Mouse (Mus musculus) midbrain, embryonic 15.5 days (tissue): Measurements from ENCODE around the gene Caskin1. TPM values are rescaled to one million over a fixed set of nuclear protein-coding genes. Genes with fewer than 3 reads are reported as not detected.

Experiments
- ATAC-seq: fragments of 200-750 bp; cut with Nextera tagmentation; replicated peaks from 2 replicates; pipeline ENCODE4 v1.8.0; 2017; ENCODE audit warnings: moderate TSS enrichment
- H3K27ac ChIP-seq: fragments of 300-500 bp; sonication (generic); 2 replicates; pipeline ENCODE4 v1.5.1; 2015; ENCODE audit warnings: mild to moderate bottlenecking, inconsistent platforms
- H3K27me3 ChIP-seq: fragments of 300-500 bp; sonication (generic); replicated peaks from 2 replicates; pipeline ENCODE4 v1.6.1; 2015; ENCODE audit warnings: inconsistent platforms
- H3K36me3 ChIP-seq: fragments of 300-500 bp; sonication (generic); replicated peaks from 2 replicates; pipeline ENCODE4 v1.6.1; 2015; ENCODE audit warnings: inconsistent platforms
- H3K4me1 ChIP-seq: fragments of 300-500 bp; sonication (generic); 2 replicates; pipeline ENCODE4 v1.6.1; 2015; ENCODE audit warnings: inconsistent platforms
- H3K4me2 ChIP-seq: fragments of 300-500 bp; sonication (generic); 2 replicates; pipeline ENCODE4 v1.6.1; 2015; ENCODE audit warnings: inconsistent platforms, mild to moderate bottlenecking, moderate library complexity
- H3K4me3 ChIP-seq: fragments of 300-500 bp; sonication (generic); 2 replicates; pipeline ENCODE4 v1.5.1; 2015; ENCODE audit warnings: mild to moderate bottlenecking, inconsistent platforms
- H3K9ac ChIP-seq: fragments of 300-500 bp; sonication (generic); 2 replicates; pipeline ENCODE4 v1.6.1; 2015; ENCODE audit warnings: mild to moderate bottlenecking, inconsistent platforms
- H3K9me3 ChIP-seq: fragments of 300-500 bp; sonication (generic); 2 replicates; pipeline ENCODE4 v1.6.1; 2016; ENCODE audit warnings: inconsistent platforms
- WGBS: fragments of 180-500 bp; shearing (Covaris S2); methylation state at CpG from one replicate; pipeline ENCODE4 v1.1.7; 2015; ENCODE audit warnings: mixed read lengths; 5-methylcytosine and 5-hydroxymethylcytosine counted together
- polyA plus RNA-seq: library from polyadenylated mRNA; unstranded; fragments of >200 nt; fragmentation: Nextera tagmentation; extraction: Ambion mirVana; gene quantifications from 2 replicates; pipeline ENCODE4 v1.2.1, GENCODE M21; 2015

Gene Caskin1
- polyA plus RNA-seq, 1 experiment from 2014 or later = 52.9 TPM

- Histone ChIP-seq H3K9me3 (no peaks in the 10 kb centered on the region), H3K4me2 (no peak overlapping the region), H3K27ac (no peak overlapping the region), H3K4me1 (peaks cover 36% of the 10 kb centered on the region), H3K4me3 (no peak overlapping the region), H3K9ac (no peak overlapping the region), H3K27me3 (no peaks in the 10 kb centered on the region), H3K36me3 (peaks cover 18% of the 10 kb centered on the region)
- 91% methylated on average over 5 of the region's 5 CpGs for WGBS
- no peak for ATAC-seq
Measured at GRCm38 (mm10) chr17:24474557-24474956, 13.8 kb upstream of the Caskin1 start.

GRCm38 (mm10) chr17:24475586-24475985 is 12.8 kb upstream of the Caskin1 start:
- Histone ChIP-seq H3K27ac (no peak overlapping the region), H3K9ac (no peak overlapping the region), H3K9me3 (no peaks in the 10 kb centered on the region), H3K27me3 (no peaks in the 10 kb centered on the region), H3K4me2 (no peak overlapping the region), H3K4me1 (peaks cover 45% of the 10 kb centered on the region), H3K36me3 (peaks cover 18% of the 10 kb centered on the region), H3K4me3 (no peak overlapping the region)
- ATAC-seq = no peak
- 95% methylated on average over 6 of the region's 6 CpGs for WGBS

- Histone ChIP-seq H3K4me2 (no peak overlapping the region), H3K27me3 (no peaks in the 10 kb centered on the region), H3K9ac (no peak overlapping the region), H3K4me1 (peaks cover 41% of the 10 kb centered on the region), H3K27ac (no peak overlapping the region), H3K36me3 (peaks cover 18% of the 10 kb centered on the region), H3K4me3 (no peak overlapping the region), H3K9me3 (no peaks in the 10 kb centered on the region)
- WGBS = 92% methylated on average over 10 of the region's 10 CpGs
- no peak for ATAC-seq
Measured at GRCm38 (mm10) chr17:24476022-24476776, 12.2 kb upstream of the Caskin1 start.

GRCm38 (mm10) chr17:24477053-24477984 is 11.1 kb upstream of the Caskin1 start:
- Histone ChIP-seq H3K27me3 (no peaks in the 10 kb centered on the region), H3K4me3 (peak overlapping the region; percentile 61; the same call in 1 of the 2 replicates), H3K36me3 (peaks cover 18% of the 10 kb centered on the region), H3K27ac (no peak overlapping the region), H3K9ac (peak overlapping the region; percentile 68), H3K4me1 (peaks cover 30% of the 10 kb centered on the region), H3K4me2 (peak overlapping the region; percentile 54; the same call in 1 of the 2 replicates), H3K9me3 (no peaks in the 10 kb centered on the region)
- ATAC-seq = no peak
- WGBS = 93% methylated on average over 20 of the region's 20 CpGs

GRCm38 (mm10) chr17:24477985-24478600 is 10.3 kb upstream of the Caskin1 start:
- Histone ChIP-seq H3K4me2 (peak overlapping the region; percentile 54), H3K4me1 (peaks cover 22% of the 10 kb centered on the region), H3K36me3 (peaks cover 18% of the 10 kb centered on the region), H3K4me3 (peak overlapping the region; percentile 61), H3K9me3 (no peaks in the 10 kb centered on the region), H3K27ac (peak overlapping the region; percentile 95), H3K27me3 (no peaks in the 10 kb centered on the region), H3K9ac (peak overlapping the region; percentile 68)
- WGBS = 51% methylated on average over 11 of the region's 11 CpGs
- peak; percentile 37 for ATAC-seq

GRCm38 (mm10) chr17:24478663-24479380 is 9.6 kb upstream of the Caskin1 start, which contains the start of gene Mlst8:
Gene Mlst8 (minus strand): TSS chr17:24479078.
- peak; percentile 92 for ATAC-seq
- Histone ChIP-seq H3K36me3 (peaks cover 18% of the 10 kb centered on the region), H3K9ac (peak within 1 kb of the TSS; percentile 68), H3K4me2 (peak within 1 kb of the TSS; percentile 54), H3K4me1 (peaks cover 21% of the 10 kb centered on the region), H3K27ac (peak within 1 kb of the TSS; percentile 95), H3K9me3 (no peaks in the 10 kb centered on the region), H3K27me3 (no peaks in the 10 kb centered on the region), H3K4me3 (peak within 1 kb of the TSS; percentile 61)
- under 1% methylated on average over 48 of the region's 48 CpGs for WGBS

- peaks cover 21% of the 10 kb centered on the region for H3K4me1 ChIP-seq
- WGBS = 26% methylated on average over 1 of the region's 1 CpGs
- no peak overlapping the region for H3K9ac ChIP-seq
- H3K27me3 ChIP-seq = no peaks in the 10 kb centered on the region
- H3K9me3 ChIP-seq = no peaks in the 10 kb centered on the region
- H3K4me3 ChIP-seq = peak overlapping the region; percentile 61
- H3K4me2 ChIP-seq = peak overlapping the region; percentile 54
- no peak for ATAC-seq
- peak overlapping the region; percentile 95; the same call in 1 of the 2 replicates for H3K27ac ChIP-seq
- peaks cover 16% of the 10 kb centered on the region for H3K36me3 ChIP-seq
Measured at GRCm38 (mm10) chr17:24479431-24479830, 9.0 kb upstream of the Caskin1 start.

GRCm38 (mm10) chr17:24480201-24480826 is 8.1 kb upstream of the Caskin1 start:
- ATAC-seq = no peak
- no peaks in the 10 kb centered on the region for H3K27me3 ChIP-seq
- no peak overlapping the region for H3K27ac ChIP-seq
- H3K4me3 ChIP-seq = no peak overlapping the region
- H3K4me1 ChIP-seq = peaks cover 23% of the 10 kb centered on the region
- no peak overlapping the region for H3K4me2 ChIP-seq
- H3K9ac ChIP-seq = no peak overlapping the region
- H3K36me3 ChIP-seq = peaks cover 15% of the 10 kb centered on the region
- 41% methylated on average over 3 of the region's 3 CpGs for WGBS
- no peaks in the 10 kb centered on the region for H3K9me3 ChIP-seq

- Histone ChIP-seq H3K9ac (no peak overlapping the region), H3K27ac (no peak overlapping the region), H3K4me1 (peaks cover 26% of the 10 kb centered on the region), H3K4me2 (no peak overlapping the region), H3K36me3 (peaks cover 6% of the 10 kb centered on the region; the same call in 1 of the 2 replicates), H3K9me3 (no peaks in the 10 kb centered on the region), H3K27me3 (no peaks in the 10 kb centered on the region), H3K4me3 (no peak overlapping the region)
- WGBS = 95% methylated on average over 20 of the region's 20 CpGs
- no peak for ATAC-seq
Measured at GRCm38 (mm10) chr17:24481027-24481815, 7.2 kb upstream of the Caskin1 start.

- H3K4me3 ChIP-seq = no peak overlapping the region
- 71% methylated on average over 3 of the region's 3 CpGs for WGBS
- no peak overlapping the region for H3K9ac ChIP-seq
- no peaks in the 10 kb centered on the region for H3K9me3 ChIP-seq
- no peak for ATAC-seq
- no peaks in the 10 kb centered on the region for H3K27me3 ChIP-seq
- no peak overlapping the region for H3K27ac ChIP-seq
- H3K4me1 ChIP-seq = peaks cover 25% of the 10 kb centered on the region
- no peak overlapping the region for H3K4me2 ChIP-seq
- no peaks in the 10 kb centered on the region for H3K36me3 ChIP-seq
Measured at GRCm38 (mm10) chr17:24483495-24483894, 4.9 kb upstream of the Caskin1 start.
